Mouse (Mus musculus): ENCODE results near the gene Lingo4. TPM values are rescaled to one million over a fixed set of nuclear protein-coding genes. Genes with fewer than 3 reads are reported as not detected.

Lingo4 gene
- polyA plus RNA-seq, 1 experiment from 2014 or later = 0.08 TPM

Other genes with a start within 250 kb of the Lingo4 start
- gene Gm10696, start 220.3 kb upstream of the Lingo4 start, polyA plus RNA-seq (2015; fragmentation: Nextera tagmentation; extraction: Ambion mirVana) = not detected in 2 replicates
- not detected in 2 replicates for gene Gm5286, start 201.8 kb upstream of the Lingo4 start, polyA plus RNA-seq (2015; fragmentation: Nextera tagmentation; extraction: Ambion mirVana)
- gene Gm4778, start 134.5 kb upstream of the Lingo4 start, polyA plus RNA-seq (2015; fragmentation: Nextera tagmentation; extraction: Ambion mirVana) = not detected in 2 replicates
- gene Them4, start 88.4 kb upstream of the Lingo4 start, polyA plus RNA-seq (2015; fragmentation: Nextera tagmentation; extraction: Ambion mirVana) = 10.6 and 10.8 TPM in 2 replicates
- gene Them5, start 56.4 kb upstream of the Lingo4 start, polyA plus RNA-seq (2015; fragmentation: Nextera tagmentation; extraction: Ambion mirVana) = not detected in 2 replicates
- 0.31 and 0.52 TPM in 2 replicates for gene C2cd4d, start 36.1 kb upstream of the Lingo4 start, polyA plus RNA-seq (2015; fragmentation: Nextera tagmentation; extraction: Ambion mirVana)
- 3.3 and 3.6 TPM in 2 replicates for gene Rorc, start 25.7 kb upstream of the Lingo4 start, polyA plus RNA-seq (2015; fragmentation: Nextera tagmentation; extraction: Ambion mirVana)
- gene Tdrkh, start 14.8 kb downstream of the Lingo4 start, polyA plus RNA-seq (2015; fragmentation: Nextera tagmentation; extraction: Ambion mirVana) = 8.6 and 8.8 TPM in 2 replicates
- 59.8 and 62.9 TPM in 2 replicates for gene Mrpl9, start 44.8 kb downstream of the Lingo4 start, polyA plus RNA-seq (2015; fragmentation: Nextera tagmentation; extraction: Ambion mirVana)
- gene Oaz3, start 45.4 kb downstream of the Lingo4 start, polyA plus RNA-seq (2015; fragmentation: Nextera tagmentation; extraction: Ambion mirVana) = 0.27 and 0.38 TPM in 2 replicates
- 1.5 and 1.6 TPM in 2 replicates for gene Celf3, start 79.8 kb downstream of the Lingo4 start, polyA plus RNA-seq (2015; fragmentation: Nextera tagmentation; extraction: Ambion mirVana)
- gene Riiad1, start 81.8 kb downstream of the Lingo4 start, polyA plus RNA-seq (2015; fragmentation: Nextera tagmentation; extraction: Ambion mirVana) = 4.0 and 4.4 TPM in 2 replicates
- 32.8 and 36.0 TPM in 2 replicates for gene Snx27, start 184.2 kb downstream of the Lingo4 start, polyA plus RNA-seq (2015; fragmentation: Nextera tagmentation; extraction: Ambion mirVana)
- gene Gm10972, start 244.6 kb downstream of the Lingo4 start, polyA plus RNA-seq (2015; fragmentation: Nextera tagmentation; extraction: Ambion mirVana) = not detected in 2 replicates